Mouse (Mus musculus) retina, embryonic 14.5 days (tissue): ENCODE results near the gene Lrp6.

Source experiments
- DNase-seq: peaks from one replicate; pipeline ENCODE4 v3.0.0-alpha.2; 2015; ENCODE audit warnings: low spot score

Gene Lrp6

GRCm38 (mm10) chr6:134566818-134567485 lies at the start of gene Lrp6:
Gene Lrp6 (minus strand): TSS chr6:134566965.
- DNase-seq: peak; percentile 91

GRCm38 (mm10) chr6:134614723-134615648 lies 48.2 kb upstream of the Lrp6 start:
- DNase-seq: peak; percentile 87

- no peak for DNase-seq
Observed at GRCm38 (mm10) chr6:134614322-134614721, 47.6 kb upstream of the Lrp6 start.

GRCm38 (mm10) chr6:134611896-134612295 lies 45.1 kb upstream of the Lrp6 start:
- no peak for DNase-seq

GRCm38 (mm10) chr6:134610380-134610779 lies 43.6 kb upstream of the Lrp6 start:
- no peak for DNase-seq

- peak; percentile 69 for DNase-seq
Observed at GRCm38 (mm10) chr6:134606949-134607746, 40.4 kb upstream of the Lrp6 start.

GRCm38 (mm10) chr6:134606540-134606939 lies 39.8 kb upstream of the Lrp6 start:
- DNase-seq: no peak

- DNase-seq: no peak
Observed at GRCm38 (mm10) chr6:134605196-134605595, 38.4 kb upstream of the Lrp6 start.

- no peak for DNase-seq
Observed at GRCm38 (mm10) chr6:134602371-134603003, 35.7 kb upstream of the Lrp6 start.

GRCm38 (mm10) chr6:134601766-134602165 lies 35.0 kb upstream of the Lrp6 start:
- no peak for DNase-seq

- DNase-seq: no peak
Observed at GRCm38 (mm10) chr6:134601130-134601529, 34.4 kb upstream of the Lrp6 start.

- no peak for DNase-seq
Observed at GRCm38 (mm10) chr6:134599239-134599638, 32.5 kb upstream of the Lrp6 start.

- no peak for DNase-seq
Observed at GRCm38 (mm10) chr6:134597651-134598229, 31.0 kb upstream of the Lrp6 start.

GRCm38 (mm10) chr6:134594569-134595442 lies 28.0 kb upstream of the Lrp6 start:
- DNase-seq: no peak

- DNase-seq: no peak
Observed at GRCm38 (mm10) chr6:134591614-134592013, 24.8 kb upstream of the Lrp6 start.

- no peak for DNase-seq
Observed at GRCm38 (mm10) chr6:134586241-134586640, 19.5 kb upstream of the Lrp6 start.

GRCm38 (mm10) chr6:134584616-134585015 lies 17.9 kb upstream of the Lrp6 start:
- DNase-seq: no peak

- no peak for DNase-seq
Observed at GRCm38 (mm10) chr6:134582110-134582509, 15.3 kb upstream of the Lrp6 start.

GRCm38 (mm10) chr6:134579506-134579905 lies 12.7 kb upstream of the Lrp6 start:
- no peak for DNase-seq

- DNase-seq: no peak
Observed at GRCm38 (mm10) chr6:134578039-134578438, 11.3 kb upstream of the Lrp6 start.
